Mouse (Mus musculus) liver, postnatal 0 days (tissue): Measurements from ENCODE around the gene Nrxn1. TPM values are rescaled to one million over a fixed set of nuclear protein-coding genes. Genes with fewer than 3 reads are reported as not detected.

Experiments used
- ATAC-seq: fragments of 200-750 bp; cut with Nextera tagmentation; 2 replicates; pipeline ENCODE4 v1.8.0; 2017; ENCODE audit warnings: mild to moderate bottlenecking, moderate library complexity
- DNase-seq: peaks from one replicate; pipeline ENCODE4 v3.0.0-alpha.2; 2016
- H3K27ac ChIP-seq: fragments of 300-500 bp; sonication (generic); 2 replicates; pipeline ENCODE4 v1.5.1; 2014; ENCODE audit warnings: antibody characterized with exemption, moderate library complexity, mild to moderate bottlenecking, low read depth
- H3K27me3 ChIP-seq: fragments of 300-500 bp; sonication (generic); 2 replicates; pipeline ENCODE4 v1.6.1; 2014; ENCODE audit warnings: low read length, control low read depth, mixed read lengths; ENCODE audit not compliant: insufficient read depth
- H3K36me3 ChIP-seq: fragments of 300-500 bp; sonication (generic); replicated peaks from 2 replicates; pipeline ENCODE4 v1.6.1; 2014; ENCODE audit warnings: mild to moderate bottlenecking, control low read depth, low read length, moderate library complexity, mixed read lengths; ENCODE audit not compliant: insufficient read depth
- H3K4me1 ChIP-seq: fragments of 300-500 bp; sonication (generic); 2 replicates; pipeline ENCODE4 v1.6.1; 2014; ENCODE audit warnings: antibody characterized with exemption, mild to moderate bottlenecking, control low read depth; ENCODE audit not compliant: insufficient read depth
- H3K4me2 ChIP-seq: fragments of 300-500 bp; sonication (generic); 2 replicates; pipeline ENCODE4 v1.6.1; 2014; ENCODE audit warnings: low read depth, mild to moderate bottlenecking, low read length, moderate library complexity, mixed read lengths
- H3K4me3 ChIP-seq: fragments of 300-500 bp; sonication (generic); 2 replicates; pipeline ENCODE4 v1.5.1; 2014; ENCODE audit warnings: low read depth, low read length
- H3K9ac ChIP-seq: fragments of 300-500 bp; sonication (generic); replicated peaks from 2 replicates; pipeline ENCODE4 v1.6.1; 2014; ENCODE audit warnings: mild to moderate bottlenecking, moderate library complexity
- H3K9me3 ChIP-seq: fragments of 300-500 bp; sonication (generic); 2 replicates; pipeline ENCODE4 v1.6.1; 2016; ENCODE audit warnings: mild to moderate bottlenecking, control low read depth, low read length, mixed read lengths
- CTCF ChIP-seq: sonication (generic); IDR thresholded peaks from 2 replicates; pipeline ENCODE4 v1.5.1; 2016; ENCODE audit warnings: antibody characterized with exemption, low read depth
- EP300 ChIP-seq: IDR thresholded peaks from 2 replicates; pipeline ENCODE4 v1.6.1; 2016; ENCODE audit warnings: antibody characterized with exemption, low read depth, mild to moderate bottlenecking
- WGBS: fragments of 180-500 bp; shearing (Covaris S2); extraction: QIAGEN DNeasy Blood & Tissue Kit; methylation state at CpG from one replicate; pipeline ENCODE4 v1.1.7; 2014; ENCODE audit not compliant: insufficient replicate concordance; 5-methylcytosine and 5-hydroxymethylcytosine counted together
- polyA plus RNA-seq: library from polyadenylated mRNA; unstranded; fragments of >200 nt; fragmentation: Nextera tagmentation; extraction: Ambion mirVana; gene quantifications from 2 replicates; pipeline ENCODE4 v1.2.1, GENCODE M21; 2015

Gene Nrxn1
- polyA plus RNA-seq, 1 experiment from 2014 or later = 0.41 TPM

GRCm38 (mm10) chr17:90584666-90585195, 508.1 kb downstream of the Nrxn1 start:
- Histone ChIP-seq H3K4me2 (no peak overlapping the region), H3K4me1 (no peaks in the 10 kb centered on the region), H3K4me3 (no peak overlapping the region), H3K9ac (no peak overlapping the region), H3K9me3 (no peaks in the 10 kb centered on the region), H3K27ac (no peak overlapping the region), H3K27me3 (no peaks in the 10 kb centered on the region), H3K36me3 (no peaks in the 10 kb centered on the region)
- TF ChIP-seq EP300 = no peak
- TF ChIP-seq CTCF = peak; percentile 81
- ATAC-seq (peak; percentile 33; the same call in 1 of the 2 replicates), DNase-seq (no peak)
- 51% methylated on average over 8 of the region's 8 CpGs for WGBS

- H3K4me2 ChIP-seq = no peak overlapping the region
- no peak overlapping the region for H3K9ac ChIP-seq
- no peaks in the 10 kb centered on the region for H3K9me3 ChIP-seq
- H3K27ac ChIP-seq = no peak overlapping the region
- TF ChIP-seq CTCF = peak; percentile 61
- no peak for TF ChIP-seq EP300
- DNase-seq = no peak
- ATAC-seq = no peak
- no peaks in the 10 kb centered on the region for H3K4me1 ChIP-seq
- H3K4me3 ChIP-seq = no peak overlapping the region
- no peaks in the 10 kb centered on the region for H3K36me3 ChIP-seq
- WGBS = 39% methylated on average over 12 of the region's 12 CpGs
- no peaks in the 10 kb centered on the region for H3K27me3 ChIP-seq
These were observed 508.9 kb downstream of the Nrxn1 start for GRCm38 (mm10) chr17:90583826-90584534.

- TF ChIP-seq EP300 (no peak), CTCF (no peak)
- H3K36me3 ChIP-seq = no peaks in the 10 kb centered on the region
- WGBS = 68% methylated on average over 3 of the region's 3 CpGs
These were observed 509.7 kb downstream of the Nrxn1 start for GRCm38 (mm10) chr17:90583196-90583595.

DNA sequence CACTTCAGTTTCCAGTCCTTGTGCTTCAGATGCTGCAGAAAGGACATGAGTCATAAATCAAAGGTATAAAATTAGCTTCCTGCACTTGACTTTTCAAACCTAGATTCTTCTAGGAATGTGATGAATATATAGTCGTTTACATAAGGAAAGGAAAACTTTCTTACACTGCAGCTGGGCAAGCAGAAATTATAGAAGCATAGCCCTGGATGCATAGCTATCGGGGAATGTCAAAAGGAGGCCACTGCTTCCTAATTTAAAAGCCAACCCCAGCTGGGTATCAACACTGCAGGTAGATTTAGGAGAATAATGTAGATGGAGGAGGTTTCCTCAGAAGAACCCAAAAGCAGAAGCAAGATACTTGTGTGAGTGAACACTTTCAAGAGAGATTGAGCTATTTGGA, 523.0 kb downstream of the Nrxn1 start:
- Histone ChIP-seq H3K36me3 (no peaks in the 10 kb centered on the region), H3K9me3 (no peaks in the 10 kb centered on the region), H3K4me1 (no peaks in the 10 kb centered on the region), H3K4me3 (no peak overlapping the region), H3K9ac (no peak overlapping the region), H3K27ac (no peak overlapping the region), H3K4me2 (no peak overlapping the region), H3K27me3 (no peaks in the 10 kb centered on the region)
- DNase-seq = no peak
- WGBS = 71% methylated on average over 2 of the region's 2 CpGs
- TF ChIP-seq CTCF (no peak), EP300 (no peak)
- no peak for ATAC-seq

More at GRCm38 (mm10) chr17:90583196-90583595, 509.7 kb downstream of the Nrxn1 start:
- no peaks in the 10 kb centered on the region for H3K4me1 ChIP-seq
- H3K4me3 ChIP-seq = no peak overlapping the region
- DNase-seq (no peak), ATAC-seq (no peak)
- no peak overlapping the region for H3K27ac ChIP-seq
- H3K9me3 ChIP-seq = no peaks in the 10 kb centered on the region
- no peaks in the 10 kb centered on the region for H3K27me3 ChIP-seq
- H3K4me2 ChIP-seq = no peak overlapping the region
- no peak overlapping the region for H3K9ac ChIP-seq

- Histone ChIP-seq H3K9me3 (no peaks in the 10 kb centered on the region), H3K9ac (no peak overlapping the region), H3K4me3 (no peak overlapping the region), H3K4me2 (no peak overlapping the region), H3K27me3 (no peaks in the 10 kb centered on the region), H3K36me3 (no peaks in the 10 kb centered on the region), H3K4me1 (no peaks in the 10 kb centered on the region), H3K27ac (no peak overlapping the region)
- TF ChIP-seq EP300 (no peak), CTCF (no peak)
- 64% methylated on average over 2 of the region's 2 CpGs for WGBS
- no peak for DNase-seq
- no peak for ATAC-seq
These were observed 527.7 kb downstream of the Nrxn1 start for GRCm38 (mm10) chr17:90565186-90565585.

DNA sequence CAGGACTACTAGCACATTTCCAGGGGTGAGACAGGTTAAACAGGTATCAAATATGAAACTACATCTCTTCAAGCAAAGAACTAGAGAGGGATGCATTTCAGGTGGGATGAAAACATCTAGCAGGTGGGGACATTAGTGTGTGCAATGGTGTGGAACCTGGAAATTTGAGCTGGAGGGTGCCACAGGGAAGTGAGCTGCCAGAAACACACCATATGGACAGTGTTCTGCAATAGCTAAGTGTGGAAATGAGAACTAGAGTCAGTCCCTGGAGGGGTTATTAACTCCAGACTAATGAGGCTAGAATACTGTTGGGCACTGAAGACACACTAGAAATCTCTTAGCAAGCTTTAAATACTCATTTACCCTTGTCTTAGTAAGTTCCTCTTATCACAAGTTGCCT, 536.5 kb downstream of the Nrxn1 start:
- no peak overlapping the region for H3K4me2 ChIP-seq
- H3K4me3 ChIP-seq = no peak overlapping the region
- H3K27ac ChIP-seq = no peak overlapping the region
- H3K4me1 ChIP-seq = no peaks in the 10 kb centered on the region
- DNase-seq = no peak
- H3K27me3 ChIP-seq = no peaks in the 10 kb centered on the region
- H3K9ac ChIP-seq = no peak overlapping the region
- no peak for ATAC-seq
- no peaks in the 10 kb centered on the region for H3K9me3 ChIP-seq
- TF ChIP-seq CTCF (no peak), EP300 (no peak)
- H3K36me3 ChIP-seq = no peaks in the 10 kb centered on the region
